Mouse (Mus musculus): ENCODE measurements around the gene 3110001I22Rik.

- TF ChIP-seq POLR2A (IDR thresholded peaks at IDR 0.05; ENCODE audit: control insufficient read depth in 1 of 2, insufficient read depth in 1 of 2, low read depth in 1 of 2, low read length in 2 of 2, poor library complexity in 1 of 2) = no peak
- TF ChIP-seq CTCF (IDR thresholded peaks at IDR 0.05 in 2 of 3, conservative IDR thresholded peaks at IDR 0.05 in 1 of 3; ENCODE audit: control insufficient read depth in 1 of 3, insufficient read depth in 1 of 3, low read depth in 2 of 3, low read length in 3 of 3, poor library complexity in 1 of 3, severe bottlenecking in 1 of 3) = no peak
- no peak for TF ChIP-seq MAFK (IDR thresholded peaks at IDR 0.05; ENCODE audit: borderline replicate concordance, low read depth, low read length)
- no peak for TF ChIP-seq CHD2 (IDR thresholded peaks at IDR 0.05; ENCODE audit: low read length)
- no peak for TF ChIP-seq UBTF (IDR thresholded peaks at IDR 0.05; ENCODE audit: borderline replicate concordance, insufficient read depth, low read depth, low read length)
- TF ChIP-seq MYB (IDR thresholded peaks at IDR 0.05; ENCODE audit: low read depth, low read length) = no peak
- TF ChIP-seq MYC (IDR thresholded peaks at IDR 0.05; ENCODE audit: low read depth, low read length) = no peak
- no peak for TF ChIP-seq POLR2AphosphoS5 (IDR thresholded peaks at IDR 0.05; ENCODE audit: borderline replicate concordance, low read depth, low read length)
- no peak for TF ChIP-seq MAX (IDR thresholded peaks at IDR 0.05; ENCODE audit: low read length)
- no peak for TF ChIP-seq KAT2A (conservative IDR thresholded peaks at IDR 0.05; ENCODE audit: low read depth, low read length)
- TF ChIP-seq USF1 (IDR thresholded peaks at IDR 0.05; ENCODE audit: low read depth, low read length) = no peak
- TF ChIP-seq ZC3H11A (IDR thresholded peaks at IDR 0.05; ENCODE audit: low read depth, low read length) = no peak
Measured at GRCm38 (mm10) chr16:13678601-13679319, 7.0 kb downstream of the 3110001I22Rik start.

Measured in MEL (cell line).